In the genomic region with DNA sequence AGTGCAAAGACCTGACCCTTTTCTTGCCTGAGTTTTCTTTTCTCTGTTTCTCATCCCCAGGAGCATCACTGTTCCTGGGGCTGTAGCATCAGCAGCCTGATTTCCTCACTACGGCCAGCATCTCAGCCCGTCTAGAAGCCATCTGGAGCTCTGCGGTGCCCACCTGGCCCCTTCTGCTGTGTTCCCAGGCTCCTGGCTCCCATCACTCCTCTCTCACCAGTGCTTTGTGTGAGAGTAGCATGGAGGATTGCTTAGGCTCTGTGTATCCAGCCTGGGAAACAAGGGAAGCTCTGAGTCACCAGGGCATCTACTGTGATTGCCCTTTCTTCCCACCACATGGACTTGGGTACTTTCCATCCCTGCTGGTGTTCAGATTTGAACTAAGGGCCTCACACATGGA, we compare ENCODE assay signal across 21 mouse cellular contexts. TPM values are rescaled to one million over a fixed set of nuclear protein-coding genes. Genes with fewer than 3 reads are reported as not detected.
DNase-seq lines count a peak whose midpoint lies in the region; ATAC-seq and TF ChIP-seq lines count a peak whose summit lies in the region.
"Had no signal": no experiment of that assay in that cellular context is flagged by ENCODE, and none has a peak within 500 bp of the region (broad histone marks: within the 10 kb centered on the region; RNA-seq: fewer than 3 reads in every experiment).

No protein-coding gene starts in this region.

- H3K27ac ChIP-seq in intestine, postnatal 0 days (ENCODE audit: low read depth, low read length) = no peak overlapping the region
- H3K27ac ChIP-seq: embryonic facial prominence, embryonic 10.5 days; gastrocnemius, adult 2 months; heart, adult 2 months; midbrain, embryonic 15.5 days; neural tube, embryonic 12.5 days had no signal

- no peak overlapping the region for H3K4me3 ChIP-seq in intestine, postnatal 0 days (ENCODE audit: low read depth, low read length)
- H3K4me3 ChIP-seq: embryonic facial prominence, embryonic 10.5 days; erythroblast, embryonic 14.5 days; gastrocnemius, adult 2 months; heart, adult 2 months; midbrain, embryonic 15.5 days; neural tube, embryonic 12.5 days had no signal

- no peak for TF ChIP-seq CTCF in intestine, postnatal 0 days (IDR thresholded peaks at IDR 0.05; ENCODE audit: low read depth)

- WGBS in intestine, postnatal 0 days = 99% methylated on average over 3 of the region's 3 CpGs

- H3K36me3 ChIP-seq in intestine, postnatal 0 days (ENCODE audit: control insufficient read depth, insufficient read depth) = no peaks in the 10 kb centered on the region
- H3K36me3 ChIP-seq: embryonic facial prominence, embryonic 10.5 days; midbrain, embryonic 15.5 days; neural tube, embryonic 12.5 days had no signal

- H3K9me3 ChIP-seq in intestine, postnatal 0 days (ENCODE audit: control insufficient read depth) = no peaks in the 10 kb centered on the region
- H3K9me3 ChIP-seq: embryonic facial prominence, embryonic 10.5 days; midbrain, embryonic 15.5 days; neural tube, embryonic 12.5 days had no signal

- no peaks in the 10 kb centered on the region for H3K27me3 ChIP-seq in intestine, postnatal 0 days (replicated peaks; ENCODE audit: control insufficient read depth, insufficient read depth, low read length)
- H3K27me3 ChIP-seq: midbrain, embryonic 15.5 days; neural tube, embryonic 12.5 days had no signal

- no peak for DNase-seq in frontal cortex, postnatal 36 days (ENCODE audit: low spot score in 2 of 2)
- DNase-seq in brain, adult 2 months (ENCODE audit: low read depth, low spot score) = peak; percentile 99
- peak; percentile 94 for DNase-seq in cerebellum, adult 18-20 months
- DNase-seq in layer of hippocampus, adult 18-20 months (ENCODE audit: low spot score in 2 of 2) = peak; percentile 30 to 49
- DNase-seq in yolk sac, embryonic 10.5 days (ENCODE audit: low spot score) = no peak
- DNase-seq: adrenal gland, adult 2 months; gastrocnemius, adult 2 months; heart, adult 2 months; heart, postnatal 14 days; kidney, adult 9 months; kidney, postnatal 4 days; lung, embryonic 14.5 days; thymus, adult 2 months had no signal

- no peak overlapping the region for H3K9ac ChIP-seq in intestine, postnatal 0 days (ENCODE audit: low read depth, low read length)
- H3K9ac ChIP-seq: lung, embryonic 14.5 days; midbrain, embryonic 15.5 days; neural tube, embryonic 12.5 days had no signal

- H3K4me2 ChIP-seq in intestine, postnatal 0 days (replicated peaks; ENCODE audit: low read depth) = no peak overlapping the region
- H3K4me2 ChIP-seq: liver, embryonic 11.5 days; lung, embryonic 14.5 days; midbrain, embryonic 15.5 days; neural tube, embryonic 12.5 days had no signal

- ATAC-seq in frontal cortex, adult (ENCODE audit: low TSS enrichment) = peak; percentile 47
- ATAC-seq in monocyte, adult 5-6 weeks (replicated peaks; ENCODE audit: insufficient number of reproducible peaks, low FRiP score, low TSS enrichment, poor library complexity, severe bottlenecking) = no peak
- ATAC-seq in intestine, postnatal 0 days = no peak
- ATAC-seq: midbrain, embryonic 15.5 days had no signal

- no peaks in the 10 kb centered on the region for H3K4me1 ChIP-seq in intestine, postnatal 0 days (replicated peaks; ENCODE audit: control insufficient read depth, insufficient read depth, low read length)
- H3K4me1 ChIP-seq: embryonic facial prominence, embryonic 10.5 days; midbrain, embryonic 15.5 days; neural tube, embryonic 12.5 days had no signal

RNA-seq across cellular contexts. Expression of gene Efcab2, which starts 48.2 kb away (rescaled TPM):
- total RNA-seq in layer of hippocampus, adult 18-20 months (2021) = 1 to 10 TPM; 9.6 to 10.0 TPM
- 2.7 to 5.7 TPM (median 5.0 TPM) in 3 replicates for total RNA-seq in monocyte, adult 5-6 weeks (2017)
- 7.9 and 8.1 TPM in 2 replicates for polyA plus RNA-seq in intestine, postnatal 0 days (2015; fragmentation: Nextera tagmentation; extraction: Ambion mirVana)

Comparison
In these comparisons a context has a peak if more than half of its experiments do, and no peak if none do; other contexts are left out.
1. DNase-seq: peak in brain, adult 2 months (single experiment), cerebellum, adult 18-20 months (2 of 2) and layer of hippocampus, adult 18-20 months (2 of 2); none in frontal cortex, postnatal 36 days (0 of 2) and yolk sac, embryonic 10.5 days (single experiment).